Mouse (Mus musculus) heart, adult 2 months (tissue): ENCODE measurements around the gene Cpne5. TPM values are rescaled to one million over a fixed set of nuclear protein-coding genes. Genes with fewer than 3 reads are reported as not detected.
A peak's percentile ranks its signal among the peaks of the same experiment; 100 is the strongest.

ENCODE experiments used
- DNase-seq, 2 experiments: peaks; one replicate each; pipeline ENCODE4 v3.0.0; 2021
- H3K27ac ChIP-seq: fragments of 200-600 bp; 2 replicates; pipeline ENCODE4 v1.8.1; 2022
- H3K27me3 ChIP-seq: fragments of 200-500 bp; 2 replicates; pipeline ENCODE4 v1.6.1; 2012; ENCODE audit warnings: mild to moderate bottlenecking, low read length, inconsistent platforms, mixed read lengths; ENCODE audit not compliant: control insufficient read depth, insufficient read depth
- H3K36me3 ChIP-seq: fragments of 200-500 bp; 2 replicates; pipeline ENCODE4 v1.6.1; 2012; ENCODE audit warnings: low read length, inconsistent platforms; ENCODE audit not compliant: control insufficient read depth, insufficient read depth
- H3K4me1 ChIP-seq: fragments of 200-500 bp; 2 replicates; pipeline ENCODE4 v1.6.1; 2011; ENCODE audit warnings: low read length; ENCODE audit not compliant: control insufficient read depth, insufficient read depth
- H3K4me3 ChIP-seq: fragments of 200-600 bp; 2 replicates; pipeline ENCODE4 v1.8.1; 2022
- H3K79me2 ChIP-seq: fragments of 200-500 bp; replicated peaks from 2 replicates; pipeline ENCODE4 v1.6.1; 2012; ENCODE audit warnings: mild to moderate bottlenecking, inconsistent platforms, low read length, moderate library complexity, mixed read lengths; ENCODE audit not compliant: control insufficient read depth, insufficient read depth
- H3K9ac ChIP-seq: fragments of 200-500 bp; 2 replicates; pipeline ENCODE4 v1.6.1; 2012; ENCODE audit warnings: low read depth, mild to moderate bottlenecking, control low read depth, inconsistent platforms, low read length, mixed read lengths
- CTCF ChIP-seq: fragments of 200-600 bp; IDR thresholded peaks from 2 replicates; pipeline ENCODE4 v1.8.1; 2022; ENCODE audit warnings: antibody characterized with exemption, mild to moderate bottlenecking, moderate library complexity
- EP300 ChIP-seq: fragments of 200-500 bp; IDR thresholded peaks from 2 replicates; pipeline ENCODE4 v1.6.1; 2011; ENCODE audit warnings: low read depth, low read length, control low read depth; ENCODE audit not compliant: insufficient read depth
- POLR2A ChIP-seq: fragments of 200-500 bp; IDR thresholded peaks from 2 replicates; pipeline ENCODE4 v1.6.1; 2011; ENCODE audit warnings: mild to moderate bottlenecking, low read depth, low read length, control low read depth; ENCODE audit not compliant: insufficient read depth
- WGBS: fragments of 180-500 bp; shearing (Covaris S2); methylation state at CpG from one replicate; pipeline ENCODE4 v1.1.7; 2018; 5-methylcytosine and 5-hydroxymethylcytosine counted together
- intact Hi-C: fragments of 180-260 bp; cut with DNase I; formaldehyde crosslinking; loops from one replicate; pipeline ENCODE4 v1.15.1; 2025
- polyA plus RNA-seq: library from polyadenylated mRNA; depleted of rRNA; stranded (reverse); fragments of >200 nt; gene quantifications from 2 replicates; pipeline ENCODE4 v1.2.3, GENCODE M21; 2012
- total RNA-seq, 2 experiments: library from RNA; stranded (reverse); gene quantifications; 2 replicates each; pipeline ENCODE4 v1.2.3; 2021

Gene Cpne5
- total and polyA plus RNA-seq, 3 experiments = 4.4 to 11.2 (median 5.2) TPM

DNA sequence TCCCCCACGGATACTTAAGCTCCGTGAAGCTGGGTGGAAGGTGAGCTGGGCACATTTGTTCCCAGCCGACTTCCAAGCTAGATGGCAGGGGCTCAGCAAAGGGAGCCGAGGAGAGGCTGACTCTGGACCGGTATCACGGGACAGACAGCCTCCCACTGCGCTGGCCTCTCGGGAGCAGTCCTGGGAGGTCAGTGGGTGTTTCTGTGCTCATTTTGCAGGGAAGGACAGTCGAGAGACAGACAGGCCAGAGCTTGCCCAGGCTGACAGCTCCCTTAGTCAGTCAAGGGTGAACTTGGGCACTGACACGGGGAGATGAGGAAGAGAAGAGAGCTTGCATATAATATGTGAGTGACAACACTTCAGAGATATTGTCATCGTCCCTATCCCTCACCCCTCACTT, 54.8 kb downstream of the Cpne5 start:
- TF ChIP-seq CTCF = no peak
- DNase-seq = no peak
- no peaks in the 10 kb centered on the region for H3K27me3 ChIP-seq
- intact Hi-C loops = no loop called here
- no peaks in the 10 kb centered on the region for H3K4me1 ChIP-seq
- no peaks in the 10 kb centered on the region for H3K79me2 ChIP-seq
- no peak overlapping the region for H3K4me3 ChIP-seq
- H3K9ac ChIP-seq = no peak overlapping the region
- 71% methylated on average over 11 of the region's 11 CpGs for WGBS
- no peak overlapping the region for H3K27ac ChIP-seq
- no peaks in the 10 kb centered on the region for H3K36me3 ChIP-seq

GRCm38 (mm10) chr17:29181751-29182150, 56.2 kb downstream of the Cpne5 start:
- no peak overlapping the region for H3K27ac ChIP-seq

GRCm38 (mm10) chr17:29180406-29181127, 57.4 kb downstream of the Cpne5 start:
- DNase-seq = no peak
- 41% methylated on average over 4 of the region's 4 CpGs for WGBS
- Histone ChIP-seq H3K9ac (no peak overlapping the region), H3K4me1 (no peaks in the 10 kb centered on the region), H3K79me2 (no peaks in the 10 kb centered on the region), H3K27ac (no peak overlapping the region), H3K36me3 (no peaks in the 10 kb centered on the region), H3K4me3 (no peak overlapping the region), H3K27me3 (no peaks in the 10 kb centered on the region)
- intact Hi-C loops = no loop called here
- TF ChIP-seq CTCF = no peak
- no peak for TF ChIP-seq POLR2A
- no peak for TF ChIP-seq EP300

More at GRCm38 (mm10) chr17:29181751-29182150, 56.2 kb downstream of the Cpne5 start:
- no peak for TF ChIP-seq CTCF
- TF ChIP-seq POLR2A = no peak
- no peak for TF ChIP-seq EP300
- Histone ChIP-seq H3K4me1 (no peaks in the 10 kb centered on the region), H3K4me3 (no peak overlapping the region), H3K27me3 (no peaks in the 10 kb centered on the region), H3K36me3 (no peaks in the 10 kb centered on the region), H3K79me2 (no peaks in the 10 kb centered on the region), H3K9ac (no peak overlapping the region)
- 91% methylated on average over 5 of the region's 5 CpGs for WGBS
- DNase-seq = no peak
- intact Hi-C loops = no loop called here

DNA sequence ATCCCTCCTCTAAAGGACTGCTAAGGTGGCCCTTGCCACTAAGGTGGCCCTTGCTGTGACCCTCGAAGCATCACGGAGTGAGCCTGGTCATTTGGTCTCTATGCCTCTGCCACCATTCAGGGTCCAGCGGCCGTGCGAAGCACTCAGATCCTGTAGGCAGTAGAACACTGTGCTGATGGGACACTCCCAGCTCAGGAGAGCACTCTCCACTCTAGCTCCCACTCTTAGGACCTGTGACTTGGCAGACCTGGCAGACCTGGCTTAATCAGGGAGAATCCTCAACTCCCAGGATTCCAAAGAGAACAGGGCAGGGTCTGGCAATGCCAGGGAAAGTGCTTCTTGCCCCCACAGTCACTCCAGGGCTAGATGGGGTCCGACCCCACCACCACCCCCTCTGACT, 58.0 kb downstream of the Cpne5 start:
- intact Hi-C loops = loop anchor here (10.0 kb wide), 1 partner anchor 335 kb away; no protein-coding TSS in a partner anchor
- 95% methylated on average over 6 of the region's 6 CpGs for WGBS
- no peaks in the 10 kb centered on the region for H3K4me1 ChIP-seq
- no peak overlapping the region for H3K4me3 ChIP-seq
- H3K27ac ChIP-seq = no peak overlapping the region
- TF ChIP-seq POLR2A = no peak
- TF ChIP-seq CTCF = no peak
- no peak for TF ChIP-seq EP300
- no peaks in the 10 kb centered on the region for H3K79me2 ChIP-seq
- H3K36me3 ChIP-seq = no peaks in the 10 kb centered on the region
- DNase-seq = no peak
- no peaks in the 10 kb centered on the region for H3K27me3 ChIP-seq
- no peak overlapping the region for H3K9ac ChIP-seq

DNA sequence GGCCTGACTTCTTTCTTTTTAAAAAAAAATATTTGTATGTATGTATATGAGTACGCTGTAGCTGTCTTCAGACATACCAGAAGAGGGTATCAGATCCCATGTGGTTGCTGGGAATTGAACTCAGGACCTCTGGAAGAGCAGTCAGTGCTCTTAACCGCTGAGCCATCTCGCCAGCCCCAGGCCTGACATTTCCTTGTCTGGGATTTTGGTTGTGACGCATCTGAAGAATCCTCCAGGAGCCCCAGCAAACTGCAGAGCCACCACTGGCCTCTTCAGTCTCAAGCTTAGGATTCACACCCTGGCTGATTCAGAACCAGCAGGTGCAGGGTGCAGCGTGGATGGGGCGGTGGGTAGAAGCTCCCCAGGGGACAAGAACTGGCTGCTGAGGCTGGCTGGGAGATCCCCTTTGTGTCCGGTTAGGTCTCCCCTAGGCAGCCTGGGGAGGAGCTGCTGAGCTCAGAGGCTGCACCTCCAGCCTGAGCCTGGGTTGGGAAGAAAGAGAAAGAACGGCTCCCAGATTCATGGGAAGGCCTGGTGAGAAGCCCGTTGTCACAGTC, 59.4 kb downstream of the Cpne5 start:
- no peak overlapping the region for H3K9ac ChIP-seq
- intact Hi-C loops = loop anchor here (10.0 kb wide), 1 partner anchor 336 kb away; no protein-coding TSS in a partner anchor

DNA sequence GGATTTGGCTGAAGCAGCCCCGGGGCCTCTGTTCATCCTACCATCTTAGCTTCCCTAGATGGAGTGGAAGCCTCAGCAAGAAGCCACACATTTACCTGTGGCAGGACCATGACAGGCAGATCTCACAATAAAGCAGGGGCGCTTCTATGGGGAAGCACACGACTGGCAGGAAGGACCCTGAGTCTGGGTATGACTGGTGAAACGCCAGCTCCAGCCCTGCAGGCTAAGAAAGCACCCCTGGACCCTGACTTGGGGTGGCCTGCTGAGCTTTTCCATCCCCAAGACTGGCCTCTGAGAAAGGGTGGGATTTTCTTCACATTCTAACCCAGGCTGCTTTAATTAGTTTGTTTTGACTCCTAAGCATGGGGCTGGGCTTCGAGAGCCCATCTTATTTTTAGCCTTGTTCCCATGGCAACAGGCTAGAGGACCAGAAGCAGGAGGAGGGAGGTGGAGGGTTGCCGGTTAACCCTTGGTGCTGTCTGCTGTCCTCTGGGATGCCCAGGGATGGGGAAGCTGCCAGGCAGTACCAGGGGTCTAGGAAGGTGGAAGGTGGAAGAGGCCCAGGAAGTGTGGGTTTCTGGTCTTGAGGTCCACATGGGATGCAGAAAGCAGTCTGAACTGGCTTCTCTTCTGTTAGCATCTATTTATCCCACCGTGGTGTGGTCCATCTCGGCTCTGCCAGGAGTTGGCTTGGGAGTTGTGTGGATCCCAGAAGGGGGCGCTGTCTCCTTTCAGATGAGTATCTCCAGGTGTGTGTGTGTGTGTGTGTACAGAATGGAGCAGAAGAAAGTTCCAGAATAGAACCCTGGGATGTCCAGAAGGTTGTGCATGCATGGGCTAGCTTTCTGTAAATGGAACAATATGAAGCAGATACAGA, 61.3 kb downstream of the Cpne5 start:
- TF ChIP-seq EP300 (0 out of 2 replicates have a peak, but pooled peaks have one; percentile 63), CTCF (peak; percentile 68), POLR2A (no peak)
- WGBS = 27% methylated on average over 9 of the region's 9 CpGs
- Histone ChIP-seq H3K27ac (no peak overlapping the region), H3K79me2 (no peaks in the 10 kb centered on the region), H3K9ac (no peak overlapping the region), H3K4me1 (no peaks in the 10 kb centered on the region; the same call in 1 of the 2 replicates), H3K4me3 (no peak overlapping the region), H3K27me3 (no peaks in the 10 kb centered on the region), H3K36me3 (no peaks in the 10 kb centered on the region)
- intact Hi-C loops = loop anchor here (1.0 to 10.0 kb wide), 3 partner anchors 70 to 338 kb away; no protein-coding TSS in a partner anchor
- DNase-seq = peak; percentile 46 to 53

More for the DNA sequence above, 59.4 kb downstream of the Cpne5 start:
- TF ChIP-seq CTCF = no peak
- TF ChIP-seq EP300 = no peak
- TF ChIP-seq POLR2A = no peak
- H3K4me1 ChIP-seq = no peaks in the 10 kb centered on the region
- no peaks in the 10 kb centered on the region for H3K27me3 ChIP-seq
- H3K27ac ChIP-seq = no peak overlapping the region
- H3K79me2 ChIP-seq = no peaks in the 10 kb centered on the region
- no peak overlapping the region for H3K4me3 ChIP-seq
- 79% methylated on average over 9 of the region's 9 CpGs for WGBS
- H3K36me3 ChIP-seq = no peaks in the 10 kb centered on the region
- no peak for DNase-seq
